Comparison of ENCODE assay signal across 8 mouse cellular contexts in genomic region chr11:121362212-121362611, GRCm38 (mm10). TPM values are rescaled to one million over a fixed set of nuclear protein-coding genes. Genes with fewer than 3 reads are reported as not detected.
DNase-seq lines count a peak whose midpoint lies in the region; ATAC-seq lines count a peak whose summit lies in the region.
"Had no signal": no experiment of that assay in that cellular context is flagged by ENCODE, and none has a peak within 500 bp of the region (broad histone marks: within the 10 kb centered on the region; RNA-seq: fewer than 3 reads in every experiment).

No protein-coding gene starts in this region.

- no peaks in the 10 kb centered on the region for H3K36me3 ChIP-seq in liver, embryonic 12.5 days
- H3K36me3 ChIP-seq in neural tube, embryonic 15.5 days = 0 out of 2 replicates have a peak, but pooled peaks cover 3% of the 10 kb centered on the region
- H3K36me3 ChIP-seq: neural tube, embryonic 13.5 days had no signal

- H3K4me1 ChIP-seq in liver, embryonic 12.5 days = no peaks in the 10 kb centered on the region
- H3K4me1 ChIP-seq in neural tube, embryonic 15.5 days = no peaks in the 10 kb centered on the region
- H3K4me1 ChIP-seq: neural tube, embryonic 13.5 days had no signal

- H3K27me3 ChIP-seq in liver, embryonic 12.5 days (replicated peaks) = no peaks in the 10 kb centered on the region
- no peaks in the 10 kb centered on the region for H3K27me3 ChIP-seq in neural tube, embryonic 15.5 days (replicated peaks)
- H3K27me3 ChIP-seq: neural tube, embryonic 13.5 days had no signal

- intact Hi-C loops in left cerebral cortex, postnatal 36 days (cut with DNase I) = no loop called here

- no peak overlapping the region for H3K27ac ChIP-seq in liver, embryonic 12.5 days
- no peak overlapping the region for H3K27ac ChIP-seq in neural tube, embryonic 15.5 days (replicated peaks)
- H3K27ac ChIP-seq: neural tube, embryonic 13.5 days had no signal

- H3K4me2 ChIP-seq in liver, embryonic 12.5 days = no peak overlapping the region
- H3K4me2 ChIP-seq in neural tube, embryonic 15.5 days = no peak overlapping the region
- H3K4me2 ChIP-seq: neural tube, embryonic 13.5 days had no signal

- no peaks in the 10 kb centered on the region for H3K9me3 ChIP-seq in liver, embryonic 12.5 days (replicated peaks)
- H3K9me3 ChIP-seq in neural tube, embryonic 15.5 days (replicated peaks) = no peaks in the 10 kb centered on the region
- H3K9me3 ChIP-seq: neural tube, embryonic 13.5 days had no signal

- peak; percentile 37 to 54 for DNase-seq in left cerebral cortex, adult 18-20 months (ENCODE audit: low spot score in 2 of 2)
- DNase-seq in left cerebral cortex, postnatal 36 days (ENCODE audit: low spot score in 2 of 2) = no peak
- peak; percentile 13 for DNase-seq in ZHBTc4 (ENCODE audit: low read depth, low spot score)
- peak; percentile 11 for DNase-seq in c-Kit-negative CD71-positive TER-119-positive erythroid progenitor cells, embryonic 14.5 days (ENCODE audit: low read depth, low spot score)
- DNase-seq in spleen, postnatal 4 days (ENCODE audit: low spot score in 2 of 2) = peak; percentile 47 to 77

- whole genome bisulfite sequencing in liver, embryonic 12.5 days (ENCODE audit: insufficient replicate concordance) = 27% methylated on average over 5 of the region's 5 CpGs
- 30% methylated on average over 5 of the region's 5 CpGs for WGBS in neural tube, embryonic 15.5 days

- peak; percentile 69; the same call in 1 of the 2 replicates for ATAC-seq in liver, embryonic 12.5 days
- ATAC-seq in neural tube, embryonic 15.5 days (ENCODE audit: low FRiP score) = no peak

- H3K9ac ChIP-seq in liver, embryonic 12.5 days = no peak overlapping the region
- H3K9ac ChIP-seq in neural tube, embryonic 15.5 days (replicated peaks) = no peak overlapping the region
- H3K9ac ChIP-seq: neural tube, embryonic 13.5 days had no signal

- H3K4me3 ChIP-seq in liver, embryonic 12.5 days = no peak overlapping the region
- H3K4me3 ChIP-seq in neural tube, embryonic 15.5 days (replicated peaks) = no peak overlapping the region
- H3K4me3 ChIP-seq: neural tube, embryonic 13.5 days had no signal

RNA-seq across cellular contexts. Expression of gene Wdr45b, which starts 8.0 kb away (rescaled TPM):
- total RNA-seq in left cerebral cortex, adult 18-20 months (2021) = 10 to 100 TPM; 68.5 to 75.4 TPM
- 10 to 100 TPM; 60.4 to 62.2 TPM for total RNA-seq in left cerebral cortex, postnatal 36 days (2021)
- 29.4 and 31.1 TPM in 2 replicates for polyA plus RNA-seq in liver, embryonic 12.5 days (2016; fragmentation: Nextera tagmentation; extraction: Ambion mirVana)
- polyA plus RNA-seq in neural tube, embryonic 15.5 days (2015; fragmentation: Nextera tagmentation; extraction: Ambion mirVana) = 84.2 and 86.4 TPM in 2 replicates

RNA-seq across cellular contexts. Expression of gene Rab40b, which starts 25.8 kb away (rescaled TPM):
- 10 to 100 TPM; 42.4 to 51.4 TPM for total RNA-seq in left cerebral cortex, adult 18-20 months (2021)
- 10 to 100 TPM; 48.5 to 51.5 TPM for total RNA-seq in left cerebral cortex, postnatal 36 days (2021)
- polyA plus RNA-seq in liver, embryonic 12.5 days (2016; fragmentation: Nextera tagmentation; extraction: Ambion mirVana) = 0.63 and 0.87 TPM in 2 replicates
- 15.5 and 18.4 TPM in 2 replicates for polyA plus RNA-seq in neural tube, embryonic 15.5 days (2015; fragmentation: Nextera tagmentation; extraction: Ambion mirVana)

RNA-seq across cellular contexts. Expression of gene Fn3krp, which starts 59.0 kb away (rescaled TPM):
- 10 to 100 TPM; 49.2 to 53.6 TPM for total RNA-seq in left cerebral cortex, adult 18-20 months (2021)
- 10 to 100 TPM; 45.3 to 50.6 TPM for total RNA-seq in left cerebral cortex, postnatal 36 days (2021)
- polyA plus RNA-seq in liver, embryonic 12.5 days (2016; fragmentation: Nextera tagmentation; extraction: Ambion mirVana) = 20.5 and 21.6 TPM in 2 replicates
- polyA plus RNA-seq in neural tube, embryonic 15.5 days (2015; fragmentation: Nextera tagmentation; extraction: Ambion mirVana) = 9.7 and 9.9 TPM in 2 replicates

Comparison
In these comparisons a context has a peak if more than half of its experiments do, and no peak if none do; other contexts are left out.
1. DNase-seq: peak in left cerebral cortex, adult 18-20 months (2 of 2), ZHBTc4 (single experiment), c-Kit-negative CD71-positive TER-119-positive erythroid progenitor cells, embryonic 14.5 days (single experiment) and spleen, postnatal 4 days (2 of 2); none in left cerebral cortex, postnatal 36 days (0 of 2).